Mouse (Mus musculus): ENCODE data around the gene Fbxo45.
"Not testable (repeated sequence)": the region's sequence is repeated elsewhere in the genome, so short reads cannot be mapped to it uniquely, and the experiment has no call there.

The Fbxo45 gene

GRCm38 (mm10) chr16:32246952-32247370, at the start of gene Fbxo45, which contains the start of gene Wdr53:
Fbxo45 (minus strand) TSS chr16:32247158.
Wdr53 (plus strand) TSS chr16:32247227.
- peak; percentile 89 for DNase-seq (ENCODE audit: low spot score)

- DNase-seq (ENCODE audit: low spot score): no peak
Observed at GRCm38 (mm10) chr16:32291821-32292220, 44.9 kb upstream of the Fbxo45 start.

- no peak for DNase-seq (ENCODE audit: low spot score)
Observed at GRCm38 (mm10) chr16:32282608-32283007, 35.6 kb upstream of the Fbxo45 start.

- DNase-seq (ENCODE audit: low spot score): no peak
Observed at GRCm38 (mm10) chr16:32280211-32280610, 33.3 kb upstream of the Fbxo45 start.

- DNase-seq (ENCODE audit: low spot score): no peak
Observed at GRCm38 (mm10) chr16:32278396-32278795, 31.4 kb upstream of the Fbxo45 start.

GRCm38 (mm10) chr16:32277308-32278256, 30.6 kb upstream of the Fbxo45 start, which contains the start of gene Rnf168:
Rnf168 (plus strand) TSS chr16:32277459.
- DNase-seq (ENCODE audit: low spot score): peak; percentile 65

GRCm38 (mm10) chr16:32275830-32276229, 28.9 kb upstream of the Fbxo45 start:
- no peak for DNase-seq (ENCODE audit: low spot score)

- DNase-seq (ENCODE audit: low spot score): no peak
Observed at GRCm38 (mm10) chr16:32275041-32275440, 28.1 kb upstream of the Fbxo45 start.

- no peak for DNase-seq (ENCODE audit: low spot score)
Observed at GRCm38 (mm10) chr16:32273338-32273737, 26.4 kb upstream of the Fbxo45 start.

- no peak for DNase-seq (ENCODE audit: low spot score)
Observed at GRCm38 (mm10) chr16:32271291-32271690, 24.3 kb upstream of the Fbxo45 start, which contains the start of gene Smco1. Smco1 (plus strand) TSS chr16:32271468.

GRCm38 (mm10) chr16:32264225-32264624, 17.3 kb upstream of the Fbxo45 start:
- DNase-seq (ENCODE audit: low spot score): not testable (repeated sequence)

- peak; percentile 13 for DNase-seq (ENCODE audit: low spot score)
Observed at GRCm38 (mm10) chr16:32246351-32246791, 587 bp downstream of the Fbxo45 start.

- no peak for DNase-seq (ENCODE audit: low spot score)
Observed at GRCm38 (mm10) chr16:32243901-32244300, 3.1 kb downstream of the Fbxo45 start.

GRCm38 (mm10) chr16:32239428-32240312, 7.3 kb downstream of the Fbxo45 start:
- no peak for DNase-seq (ENCODE audit: low spot score)

GRCm38 (mm10) chr16:32237930-32238680, 8.9 kb downstream of the Fbxo45 start:
- no peak for DNase-seq (ENCODE audit: low spot score)

GRCm38 (mm10) chr16:32232050-32232449, 14.9 kb downstream of the Fbxo45 start:
- DNase-seq (ENCODE audit: low spot score): not testable (repeated sequence)

GRCm38 (mm10) chr16:32222399-32222798, 24.6 kb downstream of the Fbxo45 start:
- DNase-seq (ENCODE audit: low spot score): no peak

- DNase-seq (ENCODE audit: low spot score): no peak
Observed at GRCm38 (mm10) chr16:32221803-32222202, 25.2 kb downstream of the Fbxo45 start.

GRCm38 (mm10) chr16:32214804-32215576, 32.0 kb downstream of the Fbxo45 start:
- DNase-seq (ENCODE audit: low spot score): no peak

- DNase-seq (ENCODE audit: low spot score): no peak
Observed at GRCm38 (mm10) chr16:32214156-32214555, 32.8 kb downstream of the Fbxo45 start.

GRCm38 (mm10) chr16:32204902-32205301, 42.1 kb downstream of the Fbxo45 start:
- no peak for DNase-seq (ENCODE audit: low spot score)

Data from urinary bladder, postnatal 10 days (tissue).